Mouse (Mus musculus): ENCODE data around the gene Myo1f.

Gene Myo1f

GRCm38 (mm10) chr17:33555223-33555855, at the start of gene Myo1f:
TSS of gene Myo1f (plus strand) at chr17:33555707.
- DNase-seq (ENCODE audit: low spot score in 2 of 2): peak in 1 of 2 experiments; percentile 23

GRCm38 (mm10) chr17:33508386-33508785, 47.1 kb upstream of the Myo1f start:
- DNase-seq (ENCODE audit: low spot score in 2 of 2): no peak

GRCm38 (mm10) chr17:33510172-33510571, 45.3 kb upstream of the Myo1f start:
- no peak for DNase-seq (ENCODE audit: low spot score in 2 of 2)

- no peak for DNase-seq (ENCODE audit: low spot score in 2 of 2)
Observed at GRCm38 (mm10) chr17:33512441-33513415, 42.8 kb upstream of the Myo1f start.

GRCm38 (mm10) chr17:33513874-33514273, 41.6 kb upstream of the Myo1f start:
- DNase-seq (ENCODE audit: low spot score in 2 of 2): no peak

GRCm38 (mm10) chr17:33520366-33520765, 35.1 kb upstream of the Myo1f start:
- no peak for DNase-seq (ENCODE audit: low spot score in 2 of 2)

- DNase-seq (ENCODE audit: low spot score in 2 of 2): no peak
Observed at GRCm38 (mm10) chr17:33523431-33523917, 32.0 kb upstream of the Myo1f start.

GRCm38 (mm10) chr17:33523918-33524755, 31.4 kb upstream of the Myo1f start, which contains the start of gene Adamts10:
TSS of gene Adamts10 (plus strand) at chr17:33524204.
- DNase-seq (ENCODE audit: low spot score in 2 of 2): peak in 1 of 2 experiments; percentile 45

- DNase-seq (ENCODE audit: low spot score in 2 of 2): no peak
Observed at GRCm38 (mm10) chr17:33524806-33525373, 30.6 kb upstream of the Myo1f start.

GRCm38 (mm10) chr17:33526506-33526905, 29.0 kb upstream of the Myo1f start:
- DNase-seq (ENCODE audit: low spot score in 2 of 2): no peak

- DNase-seq (ENCODE audit: low spot score in 2 of 2): peak in 1 of 2 experiments; percentile 53
Observed at GRCm38 (mm10) chr17:33539106-33539675, 16.3 kb upstream of the Myo1f start.

- no peak for DNase-seq (ENCODE audit: low spot score in 2 of 2)
Observed at GRCm38 (mm10) chr17:33539878-33540277, 15.6 kb upstream of the Myo1f start.

GRCm38 (mm10) chr17:33549212-33549611, 6.3 kb upstream of the Myo1f start:
- no peak for DNase-seq (ENCODE audit: low spot score in 2 of 2)

- DNase-seq (ENCODE audit: low spot score in 2 of 2): no peak
Observed at GRCm38 (mm10) chr17:33550388-33550787, 5.1 kb upstream of the Myo1f start.

- no peak for DNase-seq (ENCODE audit: low spot score in 2 of 2)
Observed at GRCm38 (mm10) chr17:33552113-33552512, 3.4 kb upstream of the Myo1f start.

- no peak for DNase-seq (ENCODE audit: low spot score in 2 of 2)
Observed at GRCm38 (mm10) chr17:33552964-33553363, 2.5 kb upstream of the Myo1f start.

- no peak for DNase-seq (ENCODE audit: low spot score in 2 of 2)
Observed at GRCm38 (mm10) chr17:33554536-33554935, 971 bp upstream of the Myo1f start.

- DNase-seq (ENCODE audit: low spot score in 2 of 2): no peak
Observed at GRCm38 (mm10) chr17:33557922-33558321, 2.4 kb downstream of the Myo1f start.

- DNase-seq (ENCODE audit: low spot score in 2 of 2): peak in 1 of 2 experiments; percentile 17
Observed at GRCm38 (mm10) chr17:33563527-33564076, 8.1 kb downstream of the Myo1f start.

- DNase-seq (ENCODE audit: low spot score in 2 of 2): no peak
Observed at GRCm38 (mm10) chr17:33564599-33564998, 9.1 kb downstream of the Myo1f start.

GRCm38 (mm10) chr17:33566182-33566581, 10.7 kb downstream of the Myo1f start:
- peak in 1 of 2 experiments; percentile 12 for DNase-seq (ENCODE audit: low spot score in 2 of 2)

All from left cerebral cortex, adult 9 months (tissue).